Mouse (Mus musculus) cerebellum, adult 8-10 months (tissue): ENCODE measurements around the gene Gpc1.

Experiments used
- DNase-seq: peaks from one replicate; pipeline ENCODE4 v3.0.0; 2022

Gene Gpc1

DNA sequence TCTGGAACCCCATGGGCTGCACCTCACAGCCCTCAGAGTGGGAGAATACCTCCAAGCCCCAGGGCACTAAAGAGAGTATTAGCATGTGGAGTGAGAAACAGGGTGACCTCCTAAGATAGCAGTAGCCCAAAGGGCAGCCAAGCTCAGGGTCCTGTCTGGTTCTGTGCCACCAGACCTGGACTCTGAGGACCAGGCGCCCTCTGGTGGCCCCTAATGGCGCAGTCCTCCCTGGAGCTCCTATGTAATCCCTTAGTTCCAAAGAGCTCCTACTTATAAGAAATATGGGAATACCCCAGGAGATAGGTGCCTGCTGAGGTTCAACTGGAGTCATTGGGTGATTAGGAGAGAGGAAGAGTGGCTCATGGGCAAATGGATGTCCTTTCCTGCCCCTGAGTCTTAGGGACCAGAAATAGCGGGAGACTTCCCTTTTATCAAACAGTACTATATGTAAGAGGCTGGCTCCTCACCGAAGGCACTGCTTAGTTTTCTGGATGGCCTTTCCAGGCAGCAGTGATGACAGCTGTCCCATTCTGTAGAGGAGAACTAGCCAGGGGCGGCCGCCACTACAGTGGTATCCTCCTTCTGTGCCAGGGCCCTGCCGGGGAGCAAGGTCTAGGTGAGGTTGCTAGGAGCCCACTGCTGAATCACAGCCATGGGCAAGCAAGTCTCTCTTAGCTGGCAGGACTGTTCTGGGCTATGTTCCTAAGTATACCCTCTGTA lies 2.7 kb downstream of the Gpc1 start:
- DNase-seq, result peak; percentile 86

DNA sequence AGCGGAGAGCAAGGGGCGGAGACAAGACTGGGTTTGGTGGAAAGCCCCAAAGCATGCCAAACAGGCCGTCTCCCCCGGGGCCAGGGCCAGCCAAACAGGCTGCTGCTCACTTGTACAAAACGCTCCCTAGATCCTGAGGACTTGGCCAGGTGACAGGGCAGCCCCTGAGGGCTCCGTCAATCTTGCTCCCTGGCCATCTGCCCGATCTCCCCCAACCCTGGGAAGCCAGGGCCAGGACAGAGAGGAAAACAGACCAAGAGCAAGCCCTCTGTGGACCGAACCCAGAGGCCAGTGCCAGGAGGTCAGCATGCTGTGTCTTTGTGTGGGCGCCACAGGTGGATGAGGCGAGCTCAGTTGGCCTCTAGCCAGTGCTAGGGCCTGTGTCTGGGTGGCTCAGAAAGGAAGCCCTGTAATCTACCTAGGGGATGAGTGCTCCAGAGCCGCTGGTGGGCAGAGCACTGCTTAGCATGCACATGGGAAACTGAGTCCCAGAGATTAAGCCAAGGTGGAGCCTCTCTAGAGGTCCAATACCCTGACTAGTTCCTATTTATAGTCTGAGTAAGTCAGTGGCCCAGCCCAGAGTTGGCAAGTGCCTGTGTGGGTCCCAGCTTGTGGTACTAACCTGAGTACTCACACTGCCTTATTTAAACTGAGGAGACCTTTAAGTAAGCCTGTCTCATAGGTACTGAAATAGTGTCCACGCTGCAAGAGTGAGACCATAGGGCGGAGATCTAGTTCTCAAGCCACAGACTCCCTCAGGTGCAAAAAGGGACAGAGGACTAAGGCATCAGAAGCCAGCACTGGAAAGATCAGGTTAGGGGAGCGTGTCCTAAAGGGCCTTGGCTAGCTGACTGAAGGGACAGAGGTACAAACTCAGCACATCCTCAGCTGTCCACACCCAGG lies 6.7 kb downstream of the Gpc1 start:
- DNase-seq, result peak; percentile 66

DNA sequence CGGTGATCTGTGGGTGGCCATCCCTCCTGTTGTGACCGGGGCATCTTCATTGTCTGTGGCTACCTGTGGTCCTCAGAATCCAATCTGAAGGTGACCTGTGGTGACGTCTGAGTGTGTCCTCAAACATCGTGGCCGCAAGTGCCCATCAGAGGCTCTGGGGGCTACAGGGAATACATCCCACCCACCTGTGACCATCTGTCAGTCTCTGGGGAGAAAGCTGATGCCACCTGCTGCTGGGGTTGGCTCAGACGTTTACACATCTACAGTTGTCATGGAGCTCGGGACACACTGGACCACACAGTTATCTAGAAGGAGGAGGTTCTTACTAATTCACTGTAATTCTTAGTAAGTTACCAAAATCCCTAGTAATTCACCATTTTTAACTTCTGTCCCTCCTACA lies 7.8 kb downstream of the Gpc1 start:
- no peak for DNase-seq

DNA sequence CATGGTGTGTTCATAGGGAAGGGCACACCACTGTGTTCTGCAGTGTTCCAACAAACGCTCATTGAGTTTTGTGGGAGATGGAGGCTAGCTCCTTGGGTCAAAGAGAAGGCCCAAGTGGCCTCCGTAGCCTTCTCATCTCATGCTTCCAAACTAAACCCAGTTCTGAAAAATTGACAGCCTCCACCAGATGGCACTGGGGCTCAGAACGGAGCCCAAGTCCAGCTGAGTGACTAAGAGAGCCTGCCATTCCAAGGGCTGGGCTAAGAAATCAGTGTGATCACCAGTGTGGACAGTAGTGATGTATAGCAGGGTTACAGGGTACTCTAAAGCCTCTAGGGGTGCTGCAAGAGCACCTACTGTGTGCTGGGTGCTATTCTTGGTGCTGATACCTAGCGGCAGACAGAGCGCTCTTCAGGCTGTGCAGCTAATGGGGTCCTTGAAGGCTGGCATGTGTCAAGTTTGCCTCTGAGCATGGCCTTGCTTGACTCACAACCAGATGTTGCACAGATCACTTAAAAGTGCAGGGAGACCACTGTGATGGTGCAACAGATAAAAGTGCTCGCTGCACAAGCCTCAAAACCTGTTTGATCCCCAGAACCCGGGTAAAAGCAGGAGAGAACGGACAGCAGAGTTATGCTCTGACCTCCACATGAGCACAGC lies 8.9 kb downstream of the Gpc1 start:
- peak; percentile 61 for DNase-seq

DNA sequence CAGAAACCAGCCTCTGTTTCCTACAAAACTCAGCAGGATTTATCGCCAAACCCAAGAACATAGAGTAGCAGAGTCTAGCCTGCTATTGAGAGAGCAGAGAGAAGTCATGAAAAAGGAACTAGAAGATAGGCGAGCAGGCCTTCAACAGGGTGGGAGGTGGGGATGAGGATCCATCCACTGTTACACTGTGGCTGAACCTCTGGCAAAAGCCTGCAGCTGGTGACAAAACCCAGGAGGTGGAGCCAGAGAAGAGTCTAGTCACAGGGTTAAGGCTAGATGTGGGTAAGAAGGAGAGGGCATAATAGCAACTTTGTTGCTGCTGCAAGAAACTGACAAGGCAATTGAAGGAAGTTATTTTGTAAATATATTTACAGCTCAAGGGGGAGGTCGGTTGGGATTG lies 10.0 kb downstream of the Gpc1 start:
- no peak for DNase-seq

DNA sequence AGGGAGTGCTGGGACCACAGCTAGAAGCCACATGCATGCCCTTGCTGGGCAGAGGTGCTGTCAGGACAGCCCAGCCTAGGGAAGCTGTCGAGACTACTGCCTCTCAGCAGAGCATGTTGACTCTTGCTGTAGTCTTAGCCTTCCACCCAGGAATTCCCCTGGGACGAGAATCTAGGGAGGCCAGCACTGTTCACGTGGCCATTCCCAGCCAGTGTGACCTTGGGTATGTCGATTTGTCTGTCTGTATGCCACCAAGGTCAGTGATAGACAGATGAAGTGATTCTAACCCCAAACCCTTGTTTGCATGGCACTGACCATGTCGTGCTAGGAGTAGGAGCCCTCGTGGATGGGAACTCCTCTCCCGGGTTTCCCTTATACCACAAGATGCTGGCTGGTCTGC lies 14.4 kb downstream of the Gpc1 start:
- no peak for DNase-seq

DNA sequence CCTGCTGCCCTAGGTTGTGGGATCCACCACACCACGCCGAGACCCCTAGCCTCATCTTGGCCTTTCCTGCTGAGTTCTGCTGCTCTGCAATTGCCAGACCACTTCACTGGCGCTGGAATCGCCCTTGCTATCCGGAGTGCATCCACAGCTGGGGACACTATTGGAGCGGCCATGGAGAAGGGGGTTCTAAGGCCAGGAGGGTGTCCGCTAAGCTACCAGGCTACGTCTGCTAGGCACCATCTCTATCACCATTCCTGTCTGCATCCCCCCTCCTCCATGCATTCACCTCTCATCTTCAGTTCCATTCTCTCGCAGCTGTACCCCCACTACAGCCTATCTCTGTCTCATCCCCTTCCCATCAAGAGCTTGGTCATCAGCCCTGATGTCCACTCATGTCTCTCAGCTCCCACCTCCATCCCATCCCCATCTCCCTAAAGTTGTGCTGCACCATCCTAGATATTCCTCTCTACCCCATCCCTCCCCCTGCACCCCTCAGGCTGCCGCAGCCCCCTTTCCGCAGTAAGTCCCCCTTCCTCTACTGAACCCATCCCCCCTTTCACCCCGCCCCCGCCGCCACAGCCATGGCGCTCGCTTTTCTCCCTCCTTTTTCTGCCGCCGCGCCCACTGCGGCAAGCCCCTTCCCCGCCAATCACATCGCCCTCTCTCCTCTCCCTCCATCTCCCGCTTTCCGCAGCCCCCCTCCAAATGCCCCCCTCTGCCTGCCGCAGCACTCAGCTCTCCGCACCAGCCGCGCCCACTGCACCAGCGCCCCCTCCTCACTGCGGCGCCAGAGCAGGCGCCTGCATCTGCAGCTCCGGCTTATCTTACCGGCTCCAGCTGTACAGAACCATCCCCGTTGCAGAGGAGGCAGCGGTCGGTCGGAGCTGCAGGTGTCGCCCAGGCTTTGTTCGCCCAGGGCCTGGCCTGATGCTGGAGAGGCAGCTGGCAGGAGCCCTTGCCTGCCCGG lies 16.7 kb downstream of the Gpc1 start:
- DNase-seq, result no peak

DNA sequence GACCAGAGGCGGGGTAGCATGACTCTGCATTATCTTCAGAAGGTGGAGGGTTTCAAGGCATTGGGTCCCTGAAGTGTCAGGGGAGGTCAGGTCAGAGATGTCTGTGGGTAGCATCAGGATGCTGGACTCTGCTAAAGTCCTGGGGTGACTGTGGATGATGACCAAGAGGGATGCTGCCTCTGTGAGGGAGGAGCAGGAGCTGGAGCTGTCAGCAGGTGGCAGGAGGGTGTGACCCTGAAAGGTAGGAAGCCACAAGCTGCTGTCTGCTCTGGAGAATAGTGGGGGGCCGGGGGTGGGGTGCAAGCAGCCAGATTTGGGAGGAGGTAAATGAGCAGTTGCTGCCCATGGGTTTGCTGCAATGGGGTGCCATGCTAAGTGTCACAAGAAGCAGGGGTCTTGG lies 18.0 kb downstream of the Gpc1 start:
- DNase-seq, result no peak

DNA sequence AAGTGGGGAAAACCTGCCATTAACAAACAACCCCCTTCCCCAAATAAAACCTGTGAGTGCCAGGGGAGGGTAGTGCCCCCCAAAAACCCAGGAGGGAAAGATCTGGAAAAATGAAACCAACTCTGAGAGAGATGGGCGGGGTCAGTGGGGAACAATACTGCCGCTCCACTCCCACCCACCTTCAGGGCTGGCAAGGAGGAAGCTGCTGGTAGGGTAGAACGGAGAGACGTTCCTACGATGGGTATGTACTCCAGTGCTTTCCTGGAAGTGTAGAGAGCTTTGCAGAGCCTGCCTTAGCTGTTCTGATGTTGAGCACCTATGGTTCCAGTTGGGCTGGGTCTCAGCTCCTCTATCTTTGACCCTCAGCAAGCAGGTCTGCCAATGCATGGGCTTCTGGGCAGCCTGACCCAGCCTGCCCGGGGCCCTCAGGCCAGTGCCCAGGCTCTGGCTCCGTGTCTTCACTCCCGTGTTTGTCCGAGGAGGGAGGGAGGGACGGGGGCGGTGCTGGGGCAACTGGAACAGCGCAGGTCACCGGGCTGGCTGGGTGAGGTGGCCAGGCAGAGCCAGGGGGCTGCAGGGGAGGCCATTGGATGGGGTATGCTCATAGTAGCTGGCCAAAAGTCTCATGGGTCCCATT lies 18.6 kb downstream of the Gpc1 start:
- DNase-seq, result no peak

DNA sequence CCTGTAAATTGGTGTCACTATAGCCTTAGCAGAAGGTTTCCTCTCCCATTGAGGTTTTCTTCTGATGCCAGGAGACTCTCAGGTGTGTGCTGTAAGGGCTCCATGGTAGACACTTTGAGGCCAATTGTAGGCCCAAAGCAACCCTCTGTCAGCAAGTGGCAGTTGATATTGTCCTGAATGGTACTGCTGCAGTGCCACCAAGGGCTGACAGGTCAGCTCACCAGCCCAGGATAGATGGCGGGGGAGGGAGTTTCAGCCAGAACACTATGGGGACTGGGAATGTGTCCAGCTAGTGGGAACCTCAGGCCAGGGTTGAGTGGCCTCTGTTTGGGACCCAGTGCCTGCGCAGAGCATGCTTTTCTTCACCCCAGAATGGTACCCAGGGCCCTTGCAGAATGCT lies 21.0 kb downstream of the Gpc1 start:
- no peak for DNase-seq

DNA sequence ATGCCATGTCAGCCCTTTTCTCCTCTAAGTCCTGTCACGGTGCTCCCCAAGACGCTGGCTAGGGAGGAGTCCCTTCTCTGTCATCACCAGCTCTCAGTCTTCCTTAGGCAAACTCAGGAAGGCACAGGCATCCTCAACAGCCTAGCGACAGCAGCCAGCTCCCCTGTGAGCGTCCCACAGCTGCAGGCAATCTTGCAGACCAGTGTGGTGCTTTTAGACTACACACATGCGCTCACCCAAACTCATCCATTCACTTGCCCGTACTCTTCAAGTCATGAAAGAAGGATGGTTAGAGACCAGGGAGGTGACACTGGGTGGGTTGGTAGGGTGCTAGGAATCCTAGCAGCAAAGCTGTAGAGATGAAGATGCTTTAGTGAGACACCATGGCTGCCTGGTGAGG lies 30.1 kb downstream of the Gpc1 start:
- no peak for DNase-seq

DNA sequence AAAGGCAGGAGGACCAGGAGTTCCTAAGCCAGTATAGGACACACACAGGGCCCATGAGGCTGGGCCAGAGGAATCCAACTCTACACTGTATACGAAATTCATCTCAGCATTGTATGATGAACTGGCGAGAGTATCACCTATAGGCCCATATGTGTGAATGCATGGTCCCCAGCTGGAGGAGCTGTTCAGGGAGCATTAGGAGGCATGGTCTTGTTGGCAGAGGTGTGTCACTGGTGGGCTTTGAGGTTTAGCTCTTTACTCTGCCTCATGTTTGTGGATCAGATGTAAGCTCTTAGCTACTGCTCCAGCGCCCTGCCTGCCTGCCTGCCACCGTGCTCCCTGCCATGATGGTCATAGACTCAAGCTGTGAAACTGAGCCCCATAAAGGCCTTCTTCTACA lies 31.8 kb downstream of the Gpc1 start:
- no peak for DNase-seq

DNA sequence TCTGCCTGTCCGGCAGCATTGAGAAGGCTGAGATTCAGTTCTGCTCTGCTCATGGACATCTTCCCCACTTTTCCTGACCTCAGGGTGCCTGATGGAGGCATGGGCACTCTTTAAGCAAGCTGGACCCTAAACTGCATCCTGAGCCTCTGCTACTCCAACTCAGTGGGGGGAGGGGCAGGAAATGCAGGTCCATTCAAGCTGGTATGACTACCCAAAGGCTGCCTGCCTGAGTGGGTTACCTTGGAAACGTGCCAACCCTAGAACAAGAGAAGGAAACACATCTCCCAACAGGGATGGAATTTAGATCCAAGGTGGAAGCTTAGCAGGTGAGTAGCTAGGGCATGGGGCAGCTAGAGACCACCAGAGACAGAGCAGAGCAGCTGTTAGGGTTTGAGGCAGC lies 34.7 kb downstream of the Gpc1 start:
- no peak for DNase-seq

DNA sequence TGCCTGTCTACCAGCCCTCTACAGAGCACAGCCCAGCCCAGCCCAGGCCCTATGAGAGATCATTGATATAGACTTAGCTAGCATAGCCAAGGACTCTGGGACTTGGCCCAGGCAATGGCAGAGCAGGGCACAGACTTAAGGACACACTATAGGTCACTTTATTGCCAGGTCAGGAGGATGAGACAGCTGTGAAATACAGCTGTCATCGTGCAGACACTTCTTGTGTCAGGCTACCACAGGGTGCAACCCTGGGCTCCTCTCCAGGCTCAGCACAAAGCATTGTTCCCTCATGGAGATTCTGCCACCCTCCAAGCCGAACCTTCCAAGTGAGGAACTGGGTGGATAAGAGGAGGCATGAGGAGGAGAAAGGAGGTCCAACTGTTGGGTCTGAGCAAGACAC lies 38.5 kb downstream of the Gpc1 start:
- no peak for DNase-seq

DNA sequence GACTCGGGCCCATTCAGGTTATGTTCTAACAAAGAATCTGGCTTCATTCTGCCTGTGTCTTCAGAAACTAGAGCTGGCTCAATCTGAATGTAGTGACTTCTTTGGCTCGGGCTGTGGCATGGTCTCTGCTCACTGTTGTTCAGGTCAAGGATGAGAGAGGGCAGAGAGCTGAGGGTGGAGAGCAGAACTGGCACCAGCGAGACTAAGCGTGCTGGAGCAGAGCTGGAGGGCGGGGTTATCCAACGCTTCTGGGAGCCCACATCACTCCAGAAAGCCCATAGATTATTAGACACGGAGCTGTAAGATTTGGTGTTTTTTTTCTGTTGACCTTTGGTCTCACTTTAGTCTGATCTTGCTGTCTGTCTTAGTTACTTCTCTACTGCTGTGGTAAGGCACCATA lies 41.2 kb downstream of the Gpc1 start:
- DNase-seq, result no peak

DNA sequence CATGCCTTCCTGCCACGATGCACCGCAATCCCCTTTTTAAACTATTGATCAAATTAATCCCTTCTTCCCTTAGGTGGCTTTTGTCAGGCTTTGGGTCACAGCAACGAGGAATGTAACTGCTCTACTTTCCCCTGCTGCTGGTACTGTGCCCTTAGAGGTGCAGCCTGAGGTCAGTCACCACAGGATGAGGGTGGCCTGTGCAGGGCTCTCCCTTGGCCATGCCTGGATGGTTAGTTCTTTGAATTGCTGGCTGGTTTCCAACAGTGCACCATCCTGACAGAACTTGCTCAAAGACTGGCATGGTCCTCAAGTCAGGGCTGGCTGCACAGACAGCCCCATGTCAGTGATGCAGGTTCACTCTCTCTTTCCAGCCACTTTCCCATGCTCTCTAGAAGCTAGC lies 42.6 kb downstream of the Gpc1 start:
- no peak for DNase-seq

DNA sequence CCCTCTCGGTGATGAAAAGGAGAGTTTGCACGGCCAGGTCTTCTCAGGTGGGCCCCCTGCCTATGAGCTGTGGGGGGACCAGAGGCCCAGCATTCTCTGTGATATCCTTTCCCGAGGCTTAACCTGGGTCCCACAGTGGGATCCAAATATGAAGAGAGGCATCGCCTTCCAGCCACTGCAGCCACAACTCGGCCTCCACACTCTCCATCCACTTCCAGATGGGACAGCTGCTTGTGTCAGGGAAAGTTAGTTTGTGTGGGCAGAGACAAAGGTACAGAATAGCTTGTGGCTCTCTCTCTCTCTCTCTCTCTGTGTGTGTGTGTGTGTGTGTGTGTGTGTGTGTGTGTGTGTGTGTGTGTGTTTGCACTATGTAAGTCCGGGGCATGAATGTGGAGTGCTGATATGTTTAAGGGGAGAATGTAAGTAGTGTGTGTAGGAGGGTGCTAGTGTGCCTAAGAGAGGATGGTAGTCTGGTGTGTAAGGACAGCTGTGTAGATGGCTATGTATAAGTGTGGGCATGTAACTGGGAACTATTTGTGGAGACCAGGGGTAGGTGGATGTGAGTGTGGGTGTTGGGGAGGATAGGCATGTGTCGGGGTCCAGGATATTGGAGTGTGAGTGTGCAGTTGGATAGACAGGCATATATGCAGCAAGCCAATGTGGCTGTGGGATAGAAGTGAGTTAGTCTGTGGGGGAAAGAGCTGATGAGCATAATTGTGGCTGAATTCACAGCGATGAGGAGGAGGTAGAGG lies 44.1 kb downstream of the Gpc1 start:
- no peak for DNase-seq

DNA sequence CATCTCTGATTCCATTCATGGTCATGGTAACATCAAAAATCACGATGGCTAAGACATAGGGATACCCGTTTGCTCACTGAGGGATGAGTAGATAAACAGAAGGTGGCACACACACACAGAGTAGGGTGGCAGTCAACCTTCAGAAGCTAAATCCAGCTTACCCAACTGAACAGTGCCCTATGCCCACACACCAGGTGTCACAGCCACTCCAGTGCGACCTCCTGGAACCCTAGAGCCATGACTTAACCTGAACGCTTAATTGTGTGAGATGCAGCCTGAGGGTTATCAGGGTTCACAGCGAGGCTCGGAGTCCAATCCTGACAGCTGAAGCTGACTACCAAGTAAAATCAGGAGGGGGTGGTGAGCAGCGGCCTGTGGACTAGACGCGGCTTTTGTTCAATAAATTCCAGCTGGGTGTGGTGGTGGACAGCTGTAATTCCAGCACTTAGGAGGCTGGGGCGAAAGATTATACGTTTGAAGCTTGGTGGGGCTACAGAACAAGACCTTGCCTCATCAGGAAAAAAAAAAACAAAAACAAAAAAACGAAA lies 46.1 kb downstream of the Gpc1 start:
- DNase-seq, result no peak

DNA sequence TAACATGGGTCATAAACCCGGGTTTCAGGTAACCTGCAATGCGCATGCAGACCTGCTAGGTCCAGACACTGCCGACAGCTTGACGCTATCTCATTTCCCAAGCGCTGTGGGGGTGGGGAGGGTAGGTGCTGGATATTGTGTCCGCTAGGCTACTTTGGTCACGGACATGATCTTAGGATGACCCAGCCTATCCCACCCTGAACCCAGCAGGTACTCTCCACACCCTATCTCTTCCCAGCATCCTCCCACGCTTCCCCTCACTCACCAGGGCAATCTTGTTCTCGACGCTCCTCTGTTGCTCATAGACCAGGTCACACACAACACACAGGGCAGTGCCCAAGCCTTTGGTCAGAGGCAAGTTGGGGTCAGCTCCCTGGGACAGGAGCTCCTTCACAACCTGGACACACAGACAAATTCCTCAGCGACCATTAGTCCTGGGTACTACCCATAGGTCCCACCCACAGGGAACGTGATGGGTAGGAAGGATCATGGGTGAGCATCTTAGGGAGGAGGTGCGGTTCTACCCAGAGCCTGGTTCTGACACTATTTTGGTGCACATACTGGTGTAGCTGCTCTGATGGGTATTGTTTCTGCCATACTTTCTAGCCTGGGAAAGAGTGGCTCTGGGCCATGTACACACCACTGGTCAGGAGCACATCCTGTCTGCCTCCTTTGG lies 46.8 kb downstream of the Gpc1 start:
- DNase-seq, result no peak

DNA sequence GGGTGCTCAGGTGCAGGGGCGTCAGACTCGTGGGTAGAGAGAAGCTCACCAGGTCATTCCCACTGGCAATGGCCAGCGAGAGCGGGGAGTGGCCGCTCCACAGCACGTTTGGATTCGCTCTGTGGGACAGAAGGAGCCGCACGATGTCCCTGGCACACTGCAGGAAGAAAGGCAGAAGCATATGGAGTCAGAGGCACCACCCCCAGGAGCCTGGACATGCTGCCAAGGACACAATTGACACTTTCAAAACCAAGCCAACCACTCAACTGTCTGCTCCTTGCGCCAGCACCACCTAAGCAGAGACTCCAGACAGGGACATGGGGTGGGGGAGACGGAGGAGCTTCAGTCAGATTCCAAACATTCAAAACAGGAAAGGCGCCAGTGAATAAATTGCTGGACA lies 47.8 kb downstream of the Gpc1 start:
- DNase-seq, result peak; percentile 91

DNA sequence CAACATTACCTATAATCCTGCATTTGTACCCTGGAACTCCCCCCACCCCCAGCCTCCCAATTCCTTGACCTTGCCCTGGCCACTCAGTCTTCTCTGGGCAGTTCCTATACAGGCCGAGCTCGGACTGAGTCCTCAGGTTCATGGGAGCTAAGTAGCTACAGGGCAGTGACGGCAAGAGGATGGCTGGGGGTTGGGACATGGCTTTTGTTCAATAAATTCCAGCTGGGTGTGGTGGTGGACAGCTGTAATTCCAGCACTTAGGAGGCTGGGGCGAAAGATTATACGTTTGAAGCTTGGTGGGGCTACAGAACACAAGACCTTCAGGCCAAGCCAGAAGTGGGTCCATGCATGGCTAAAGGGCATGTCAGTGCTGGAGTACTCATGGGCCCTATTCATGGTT lies 48.7 kb downstream of the Gpc1 start:
- DNase-seq, result no peak
